Mouse (Mus musculus): ENCODE measurements around the gene Tnfsf9.
"Not testable (repeated sequence)": the region's sequence is repeated elsewhere in the genome, so short reads cannot be mapped to it uniquely, and the experiment has no call there.

- not testable (repeated sequence) for TF ChIP-seq CTCF (IDR thresholded peaks at IDR 0.05; ENCODE audit: extremely low read depth, insufficient read depth, insufficient read length, insufficient replicate concordance); POLR2A (IDR thresholded peaks at IDR 0.05; ENCODE audit: low read depth, low read length)
Observed at GRCm38 (mm10) chr17:57134021-57134420, 28.9 kb downstream of the Tnfsf9 start.
